Mouse (Mus musculus) MEL (cell line): ENCODE results near the gene Ston2.
A peak's percentile ranks its signal among the peaks of the same experiment; 100 is the strongest.

ENCODE experiments used
- CTCF ChIP-seq, 3 experiments: IDR thresholded peaks in 2 of 3; conservative IDR thresholded peaks in 1 of 3; 2 replicates each; pipeline ENCODE4 v1.5.1; 2011 to 2012; ENCODE audit warnings: low read length in 3 of 3, low read depth in 2 of 3, mild to moderate bottlenecking in 2 of 3, improper control_type of control experiment in 1 of 3, inconsistent platforms in 1 of 3, mixed read lengths in 1 of 3, moderate library complexity in 1 of 3; ENCODE audit not compliant: control insufficient read depth in 1 of 3, insufficient read depth in 1 of 3, poor library complexity in 1 of 3, severe bottlenecking in 1 of 3
- EP300 ChIP-seq, 2 experiments: IDR thresholded peaks; 2 replicates each; pipeline ENCODE4 v1.6.1; 2011; ENCODE audit warnings: improper control_type of control experiment in 2 of 2, low read length in 2 of 2, low read depth in 1 of 2, mild to moderate bottlenecking in 1 of 2
- GATA1 ChIP-seq: IDR thresholded peaks from 2 replicates; pipeline ENCODE4 v1.6.1; 2011; ENCODE audit warnings: low read depth, low read length, improper control_type of control experiment
- HCFC1 ChIP-seq: IDR thresholded peaks from 2 replicates; pipeline ENCODE4 v1.6.1; 2012; ENCODE audit warnings: low read depth, mild to moderate bottlenecking, inconsistent platforms, low read length, improper control_type of control experiment, moderate library complexity
- MAX ChIP-seq: IDR thresholded peaks from 2 replicates; pipeline ENCODE4 v1.6.1; 2011; ENCODE audit warnings: low read length, improper control_type of control experiment
- MXI1 ChIP-seq: IDR thresholded peaks from 2 replicates; pipeline ENCODE4 v1.6.1; 2011; ENCODE audit warnings: mild to moderate bottlenecking, low read depth, low read length, improper control_type of control experiment
- POLR2A ChIP-seq, 2 experiments: IDR thresholded peaks; 2 replicates each; pipeline ENCODE4 v1.6.1; 2011 to 2012; ENCODE audit warnings: low read length in 2 of 2, mild to moderate bottlenecking in 2 of 2, control low read depth in 1 of 2, improper control_type of control experiment in 1 of 2, low read depth in 1 of 2, moderate library complexity in 1 of 2; ENCODE audit not compliant: control insufficient read depth in 1 of 2, insufficient read depth in 1 of 2, poor library complexity in 1 of 2
- POLR2AphosphoS5 ChIP-seq: IDR thresholded peaks from 2 replicates; pipeline ENCODE4 v1.6.1; 2012; ENCODE audit warnings: low read depth, borderline replicate concordance, mild to moderate bottlenecking, inconsistent platforms, low read length, moderate library complexity, mixed read lengths
- UBTF ChIP-seq: IDR thresholded peaks from 2 replicates; pipeline ENCODE4 v1.6.1; 2012; ENCODE audit warnings: low read depth, mild to moderate bottlenecking, inconsistent platforms, low read length, improper control_type of control experiment, moderate library complexity, borderline replicate concordance; ENCODE audit not compliant: insufficient read depth
- ZMIZ1 ChIP-seq: IDR thresholded peaks from 2 replicates; pipeline ENCODE4 v1.6.1; 2012; ENCODE audit warnings: low read depth, mild to moderate bottlenecking, inconsistent platforms, low read length, improper control_type of control experiment, moderate library complexity

- TF ChIP-seq CTCF (IDR thresholded peaks at IDR 0.05 in 2 of 3, conservative IDR thresholded peaks at IDR 0.05 in 1 of 3; ENCODE audit: control insufficient read depth in 1 of 3, insufficient read depth in 1 of 3, low read depth in 2 of 3, low read length in 3 of 3, poor library complexity in 1 of 3, severe bottlenecking in 1 of 3) (peak; percentile 50 to 78 (median 68)), GATA1 (no peak), POLR2AphosphoS5 (no peak), POLR2A (IDR thresholded peaks at IDR 0.05; ENCODE audit: control insufficient read depth in 1 of 2, insufficient read depth in 1 of 2, low read depth in 1 of 2, low read length in 2 of 2, poor library complexity in 1 of 2) (no peak), UBTF (no peak), EP300 (IDR thresholded peaks at IDR 0.05; ENCODE audit: low read depth in 1 of 2, low read length in 2 of 2) (no peak), HCFC1 (no peak), MAX (no peak), MXI1 (no peak), ZMIZ1 (no peak)
Measured at GRCm38 (mm10) chr12:91789801-91790200, 1.6 kb upstream of the Ston2 start.
